Mouse (Mus musculus): ENCODE results near the gene Sptbn4.

DNA sequence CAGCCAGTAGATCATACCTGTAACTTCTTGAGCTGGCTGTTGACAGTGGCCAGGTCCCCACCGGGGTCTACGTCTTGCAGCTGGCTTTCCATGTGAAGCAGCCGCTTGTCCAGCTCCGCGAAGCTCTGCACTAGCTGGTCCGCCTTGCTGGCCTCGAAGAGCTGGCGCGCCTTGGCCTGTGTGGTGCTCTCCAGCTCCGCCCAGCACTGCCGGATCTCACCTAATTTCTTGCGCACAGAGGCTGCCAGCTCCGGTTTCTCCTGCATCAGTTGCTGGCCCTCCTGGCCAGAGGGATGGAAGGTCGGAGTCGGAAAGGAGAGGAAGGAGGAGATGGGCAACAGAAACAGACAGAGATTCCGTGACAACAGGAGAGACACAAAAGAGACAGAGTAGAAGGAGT lies 56.1 kb downstream of the Sptbn4 start:
- TF ChIP-seq CTCF (IDR thresholded peaks at IDR 0.05; ENCODE audit: borderline replicate concordance, insufficient read depth, low read depth, low read length), result no peak
- TF ChIP-seq POLR2A (IDR thresholded peaks at IDR 0.05; ENCODE audit: borderline replicate concordance, insufficient read depth, low read length), result no peak
